Mouse (Mus musculus) kidney, adult 18-20 months (tissue): ENCODE results near the gene Olfr463.
A peak's percentile ranks its signal among the peaks of the same experiment; 100 is the strongest.

ENCODE experiments used
- DNase-seq: peaks from one replicate; pipeline ENCODE4 v3.0.0; 2021

Olfr463 gene

DNA sequence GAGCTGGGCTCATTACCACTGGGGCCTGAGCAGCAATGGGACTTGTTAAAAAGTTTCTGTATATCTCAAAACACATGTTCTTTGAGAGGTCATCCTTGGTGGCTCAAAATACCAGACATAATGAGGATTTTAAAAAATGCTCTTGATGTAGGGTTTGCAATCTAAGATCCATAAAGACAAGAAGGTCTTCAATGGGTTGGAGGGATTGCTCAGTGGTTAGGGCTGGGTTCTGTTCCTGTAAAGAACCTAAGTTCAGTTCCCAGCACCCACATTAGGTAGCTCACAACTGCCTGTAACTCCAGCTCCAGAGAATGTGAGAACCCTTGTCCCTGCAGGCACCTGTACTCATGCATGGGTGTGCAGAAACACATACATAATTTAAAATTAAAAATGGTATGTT, at the start of gene Olfr463:
Gene Olfr463, minus strand, starts transcription at position 101 of the 400 bp plus-strand sequence.
- DNase-seq, result no peak

DNA sequence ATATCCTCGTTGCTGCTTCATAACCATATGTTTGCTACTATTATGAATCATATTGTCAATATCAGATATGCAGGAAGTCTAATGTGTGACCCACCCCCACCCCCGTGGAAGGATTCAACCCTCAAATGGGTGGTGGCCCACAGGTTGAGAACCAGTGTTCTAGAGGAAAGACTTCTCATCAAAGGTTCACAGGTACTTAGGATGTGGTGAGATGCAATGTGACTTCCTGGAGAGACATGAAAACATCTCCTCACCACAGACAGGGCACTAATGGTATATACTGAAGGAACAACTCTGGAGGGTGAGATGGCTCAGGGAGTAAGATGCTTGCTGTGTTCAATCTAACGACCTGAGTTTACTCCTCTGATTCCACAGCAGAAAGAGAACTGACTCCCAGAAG, 38.3 kb upstream of the Olfr463 start:
- no peak for DNase-seq

DNA sequence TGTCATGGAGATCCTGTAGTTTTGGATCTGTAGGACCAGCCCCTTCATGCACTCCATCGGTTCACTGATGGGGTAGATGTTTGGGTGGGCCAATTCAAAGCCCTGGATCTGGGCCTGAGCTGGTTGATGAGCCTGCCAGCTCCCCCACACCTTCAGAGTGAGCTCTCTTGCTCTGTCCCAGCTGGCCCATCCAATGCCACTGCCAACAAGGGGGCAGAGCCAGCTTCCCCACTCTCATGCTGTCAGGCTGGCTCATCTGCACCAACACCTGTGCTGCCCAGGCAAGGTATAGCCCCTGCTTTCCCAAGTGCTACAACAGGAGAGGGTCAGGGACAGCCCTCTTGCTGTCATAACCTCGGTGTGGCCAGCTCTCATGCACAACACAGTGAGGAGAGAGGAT, 36.5 kb upstream of the Olfr463 start:
- no peak for DNase-seq

DNA sequence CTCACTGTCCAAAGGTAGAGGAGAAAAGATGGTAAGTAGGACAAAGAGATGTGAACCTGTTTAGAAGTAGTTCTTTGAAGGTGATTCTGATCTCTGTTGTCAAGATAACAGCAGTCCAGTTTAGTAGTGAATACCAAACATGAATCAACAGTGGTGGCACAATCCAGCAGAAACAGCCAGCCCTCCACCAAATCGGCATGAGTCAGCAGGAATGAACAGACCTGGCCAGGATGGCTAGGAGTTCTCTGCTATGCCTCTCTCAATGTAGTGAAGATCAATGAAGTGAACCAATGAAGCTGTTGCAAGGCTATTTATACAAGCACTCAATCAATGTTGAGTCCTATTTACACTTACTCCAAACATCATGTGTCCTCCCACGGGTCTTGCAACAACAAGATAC, 33.2 kb upstream of the Olfr463 start:
- no peak for DNase-seq

DNA sequence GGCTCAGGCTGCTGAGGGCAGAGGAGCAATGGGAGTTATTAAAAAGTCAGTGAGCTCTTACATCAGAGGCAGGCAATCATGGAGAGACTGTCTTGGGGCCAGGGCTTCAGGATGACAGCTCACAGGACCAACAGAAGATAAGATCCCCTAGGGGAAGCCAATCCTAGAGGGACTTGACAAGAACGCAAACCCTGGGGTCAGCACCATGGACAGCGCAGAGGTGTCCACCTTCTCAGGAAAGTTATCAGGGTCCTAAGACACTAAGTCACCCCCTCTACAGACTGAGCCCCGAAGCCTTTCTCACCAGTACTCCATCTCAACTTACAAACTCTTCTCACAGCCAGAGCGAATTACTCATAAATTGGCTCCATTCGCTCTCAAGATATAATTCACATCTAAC, 23.8 kb upstream of the Olfr463 start, which contains the start of gene Olfr464:
Gene Olfr464, minus strand, starts transcription at position 2 of the 400 bp plus-strand sequence.
- no peak for DNase-seq

DNA sequence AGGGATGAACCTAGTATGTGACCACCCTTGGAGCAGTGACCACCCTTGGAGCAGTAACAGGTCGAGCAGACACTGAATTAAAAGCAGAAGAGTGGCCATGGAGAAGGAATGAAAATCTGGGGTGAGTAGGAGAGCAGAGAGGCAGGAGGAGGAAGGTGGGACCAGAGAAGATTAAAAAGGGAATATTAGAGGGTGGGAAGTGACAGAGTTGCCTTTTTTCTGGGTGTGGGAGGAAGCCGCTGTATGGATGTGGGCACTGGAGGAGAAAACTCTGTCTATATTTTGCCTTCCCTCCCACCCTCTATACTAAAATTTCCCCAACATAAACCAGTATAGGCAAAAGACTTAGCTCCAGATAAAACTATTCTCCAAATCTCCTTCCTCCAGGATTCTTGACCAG, 23.1 kb upstream of the Olfr463 start:
- DNase-seq, result no peak

DNA sequence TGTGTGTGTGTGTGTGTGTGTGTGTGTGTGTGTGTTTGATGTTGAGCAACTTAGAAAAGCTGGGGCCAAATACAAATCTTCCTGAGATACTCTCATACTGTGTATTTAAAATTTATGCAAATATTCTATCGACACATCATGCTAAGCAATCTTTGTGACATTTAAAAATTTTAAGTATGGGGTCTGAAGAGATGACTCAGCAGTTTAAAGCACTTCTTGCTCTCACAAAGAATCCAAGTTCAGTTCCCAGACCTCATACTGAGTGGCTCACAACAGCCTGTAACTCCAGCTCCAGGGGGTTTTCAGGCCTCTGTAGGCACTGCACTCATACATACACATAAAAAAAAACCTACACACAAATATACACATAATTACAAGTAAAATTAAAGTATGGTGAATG, 18.8 kb upstream of the Olfr463 start:
- DNase-seq, result no peak

DNA sequence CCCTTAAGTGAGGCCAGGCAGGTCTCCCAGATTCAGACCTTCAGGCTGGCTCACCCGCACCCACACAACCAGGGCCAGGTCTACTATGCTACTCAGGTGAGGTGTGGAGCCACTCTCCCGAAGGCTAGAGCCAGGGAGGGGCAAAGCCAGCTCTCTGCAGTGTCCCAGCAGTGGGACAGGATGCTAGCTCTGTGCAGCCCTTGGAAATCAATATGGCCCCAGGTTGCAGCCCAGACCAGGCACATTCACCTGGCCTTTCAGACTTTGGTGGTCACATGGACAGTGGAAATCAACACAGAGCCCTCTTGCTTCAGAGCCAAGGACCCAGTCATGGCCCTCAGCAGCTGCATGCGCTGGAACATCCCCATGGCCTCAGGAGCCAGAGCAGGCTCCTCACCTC, 7.1 kb upstream of the Olfr463 start:
- no peak for DNase-seq

DNA sequence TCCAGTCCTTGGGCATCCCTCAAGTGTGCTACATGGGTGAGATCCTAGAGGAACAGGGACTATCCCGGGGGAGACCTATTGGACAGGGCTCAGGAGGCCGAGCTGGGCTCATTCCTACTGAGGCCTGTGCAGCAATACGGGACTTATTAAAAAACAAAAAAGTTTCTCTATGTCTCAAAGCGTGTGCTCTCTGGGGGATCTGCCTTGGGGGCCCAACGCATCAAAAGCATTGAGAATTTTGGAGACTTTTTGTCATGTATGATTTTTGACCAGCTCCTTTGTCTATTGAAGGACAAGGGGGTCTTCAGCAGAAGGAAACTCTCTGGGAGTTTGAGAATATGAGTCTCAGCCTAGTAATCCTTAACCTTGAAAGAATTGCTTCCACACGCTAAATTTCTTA, 5.0 kb downstream of the Olfr463 start, which contains the start of gene Olfr462:
Gene Olfr462, minus strand, starts transcription at position 101 of the 400 bp plus-strand sequence.
- no peak for DNase-seq

DNA sequence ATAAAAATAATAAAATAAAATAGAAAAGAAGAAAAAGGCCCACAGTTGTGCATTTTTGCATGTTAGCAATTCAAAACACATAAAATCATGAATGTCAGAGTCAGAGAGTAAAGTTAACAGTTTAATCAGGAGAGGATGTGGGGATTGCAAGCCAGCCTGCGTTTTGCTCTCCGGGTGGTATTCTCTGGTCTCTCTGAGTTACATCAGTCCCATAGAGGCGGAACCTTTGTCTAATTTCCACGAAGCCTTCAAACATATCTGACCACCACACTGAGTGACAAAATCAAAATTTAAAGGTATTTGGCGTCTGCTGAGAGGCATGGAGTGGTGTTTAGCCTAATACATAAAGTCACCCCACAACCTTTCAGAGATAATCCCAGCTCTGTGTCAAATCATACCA, 12.3 kb downstream of the Olfr463 start:
- DNase-seq, result no peak

DNA sequence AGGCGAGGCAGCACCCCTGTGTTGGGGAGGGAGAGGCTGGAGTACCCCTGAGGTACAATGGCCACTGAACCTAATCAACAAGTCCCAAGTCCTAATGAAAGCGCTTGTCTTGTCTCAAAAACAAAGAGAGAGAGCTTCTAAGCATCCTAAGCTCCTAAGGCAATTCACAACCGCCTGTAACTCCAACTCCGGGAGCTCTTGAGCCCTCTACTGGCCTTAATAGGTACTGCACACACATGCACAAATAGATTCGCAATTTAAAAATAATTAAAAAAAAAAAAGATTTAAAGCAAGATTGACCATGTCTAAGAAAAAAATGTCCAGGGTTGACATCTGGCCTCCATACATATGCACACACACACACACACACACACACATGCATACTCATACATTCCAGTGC, 13.7 kb downstream of the Olfr463 start:
- no peak for DNase-seq

DNA sequence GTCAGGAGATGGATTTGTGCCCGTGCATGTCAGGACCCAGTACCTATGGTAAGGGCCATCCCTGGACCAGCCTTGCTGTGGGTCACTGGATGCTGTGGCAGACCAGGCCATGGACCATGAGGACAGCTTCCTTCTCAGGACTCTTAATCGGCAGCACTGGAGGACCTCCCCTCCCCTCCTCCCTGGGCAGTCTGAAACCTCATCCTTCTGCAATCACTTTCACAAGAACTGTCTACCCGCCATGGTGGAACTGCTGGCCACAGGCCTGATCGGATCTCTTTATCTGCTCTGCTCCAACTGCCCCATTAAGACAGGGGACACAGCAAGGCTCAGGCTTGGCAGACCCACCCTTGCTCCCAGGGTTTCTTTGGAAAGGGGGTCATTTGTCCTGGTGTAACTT, 15.5 kb downstream of the Olfr463 start:
- no peak for DNase-seq

DNA sequence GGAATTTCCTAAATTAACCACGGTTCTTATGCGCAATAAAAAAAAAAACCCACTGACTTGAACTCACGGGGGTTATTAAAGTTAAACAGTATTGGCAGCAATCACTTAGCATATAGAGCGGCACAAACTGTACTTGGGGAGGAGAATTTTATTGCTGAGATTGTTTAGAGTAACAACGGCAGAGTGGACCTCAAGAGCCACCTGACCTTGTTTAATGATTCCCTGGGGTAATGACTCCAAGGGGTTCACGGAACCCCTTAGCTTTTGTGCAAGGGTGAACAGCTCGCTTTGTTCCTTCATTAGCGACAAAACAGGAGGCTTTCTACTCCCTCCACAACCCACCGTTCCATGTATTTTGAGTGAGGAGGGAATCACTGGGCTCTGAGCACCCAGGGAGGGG, 17.4 kb downstream of the Olfr463 start:
- DNase-seq, result no peak

DNA sequence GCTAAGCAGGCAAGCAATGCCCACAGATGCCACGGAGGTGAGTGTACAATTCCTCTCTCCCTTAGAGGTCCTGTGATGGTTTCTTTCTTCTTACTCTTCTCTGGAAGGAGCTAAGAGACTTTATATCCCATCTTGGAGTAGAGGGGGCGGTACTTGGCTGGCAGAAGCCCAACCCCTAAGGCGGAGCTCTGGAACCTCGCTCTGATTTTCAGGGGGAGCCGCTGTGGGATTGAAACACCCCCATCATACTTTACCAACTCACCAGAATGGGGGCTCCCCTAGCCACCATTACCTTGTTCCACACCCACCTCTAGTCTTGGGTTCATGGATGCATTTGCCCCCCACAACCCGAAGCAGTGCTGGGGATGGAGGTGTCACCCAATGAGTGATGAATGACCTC, 21.8 kb downstream of the Olfr463 start, which contains the start of gene Epx:
Gene Epx, minus strand, starts transcription at position 101 of the 400 bp plus-strand sequence.
- DNase-seq, result no peak

DNA sequence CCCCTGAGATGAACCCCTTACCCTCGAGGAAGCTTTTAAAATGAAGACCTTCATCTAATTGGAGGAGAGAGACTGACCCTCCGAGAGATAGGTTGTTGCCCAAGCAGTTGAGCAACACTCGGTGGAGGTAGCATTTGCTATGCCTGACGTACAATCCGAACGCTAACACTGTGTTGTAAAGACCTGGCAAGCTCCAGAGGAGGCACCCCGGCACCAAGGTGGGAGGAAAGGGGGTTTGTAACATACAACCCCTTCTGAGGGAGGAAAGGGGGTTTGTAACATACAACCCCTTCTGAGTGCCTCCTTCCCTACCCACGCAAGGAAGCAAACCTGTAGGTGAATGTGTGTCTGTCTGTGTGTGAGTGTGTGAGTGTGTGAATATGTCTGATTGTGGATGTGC, 25.4 kb downstream of the Olfr463 start:
- no peak for DNase-seq

DNA sequence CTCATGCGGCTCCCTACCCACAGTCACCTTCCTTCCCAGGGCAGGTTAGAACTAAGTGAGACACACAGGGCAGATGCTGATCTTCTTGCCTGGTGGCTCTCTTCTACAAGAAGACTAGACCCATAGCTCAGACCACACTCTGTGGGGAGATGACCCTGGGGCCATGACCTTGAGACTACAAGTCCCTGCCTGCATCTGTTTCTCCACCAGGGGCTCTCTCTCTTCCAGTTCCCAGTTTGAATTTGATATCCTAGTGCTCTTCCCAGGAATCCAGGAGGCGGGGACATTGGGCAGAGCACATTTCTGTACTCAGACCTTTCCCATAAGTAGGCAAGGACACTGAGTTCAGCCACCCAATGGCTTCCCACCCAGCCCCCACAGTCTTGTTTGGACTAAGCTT, 27.1 kb downstream of the Olfr463 start:
- no peak for DNase-seq

DNA sequence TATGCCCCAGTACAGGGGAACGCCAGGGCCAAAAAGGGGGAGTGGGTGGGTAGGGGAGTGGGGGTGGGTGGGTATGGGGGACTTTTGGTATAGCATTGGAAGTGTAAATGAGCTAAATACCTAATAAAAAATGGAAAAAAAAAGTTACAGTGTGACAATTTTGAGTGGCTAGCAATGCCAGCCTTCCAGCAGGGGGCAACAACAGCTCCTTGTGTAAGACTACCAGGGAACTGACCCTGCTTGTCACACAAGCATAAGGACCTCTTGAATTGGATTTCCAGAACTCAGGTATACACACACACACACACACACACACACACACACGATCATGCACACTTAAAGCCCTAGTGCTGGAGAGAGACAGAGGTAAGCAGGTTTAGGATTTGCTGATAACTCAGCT, 30.3 kb downstream of the Olfr463 start:
- peak; percentile 14 for DNase-seq

DNA sequence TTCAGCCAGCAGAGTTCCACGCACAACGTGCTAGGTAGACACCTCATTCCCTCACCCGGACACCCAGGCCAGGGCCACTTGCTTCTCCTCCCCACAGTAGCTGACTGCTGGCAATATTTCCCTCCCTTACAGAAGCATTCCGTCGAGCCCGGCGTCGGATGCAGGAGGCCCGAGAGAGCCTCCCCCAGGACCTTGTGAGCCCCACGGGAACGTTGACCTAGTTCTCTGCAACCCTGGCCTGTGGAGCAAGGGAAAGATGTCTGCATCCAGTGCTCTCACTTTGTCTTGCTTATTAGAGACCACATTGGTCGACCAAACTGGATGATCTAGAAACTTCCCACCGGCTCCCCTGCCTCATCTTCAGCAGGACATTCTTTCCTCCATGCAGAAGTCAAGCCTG, 34.4 kb downstream of the Olfr463 start:
- no peak for DNase-seq

DNA sequence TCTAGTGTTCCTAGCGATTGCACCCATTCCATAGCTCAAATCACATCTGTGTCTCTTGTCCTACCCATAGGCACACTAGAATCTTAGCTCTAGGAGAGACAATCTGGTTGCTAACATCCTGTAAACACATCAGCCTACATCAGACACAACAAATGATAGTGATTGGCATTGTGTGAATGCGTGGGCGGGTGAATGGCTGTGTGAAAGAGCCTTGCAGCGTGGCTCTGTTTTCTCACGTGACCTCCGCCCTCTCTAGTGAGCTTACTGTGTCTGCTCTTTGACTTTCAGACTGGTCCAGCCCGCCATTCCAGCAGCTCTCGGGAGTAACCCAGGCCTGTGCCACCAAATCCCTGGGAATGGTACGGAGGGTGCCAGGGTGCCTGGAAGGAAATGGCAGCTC, 36.8 kb downstream of the Olfr463 start:
- no peak for DNase-seq

DNA sequence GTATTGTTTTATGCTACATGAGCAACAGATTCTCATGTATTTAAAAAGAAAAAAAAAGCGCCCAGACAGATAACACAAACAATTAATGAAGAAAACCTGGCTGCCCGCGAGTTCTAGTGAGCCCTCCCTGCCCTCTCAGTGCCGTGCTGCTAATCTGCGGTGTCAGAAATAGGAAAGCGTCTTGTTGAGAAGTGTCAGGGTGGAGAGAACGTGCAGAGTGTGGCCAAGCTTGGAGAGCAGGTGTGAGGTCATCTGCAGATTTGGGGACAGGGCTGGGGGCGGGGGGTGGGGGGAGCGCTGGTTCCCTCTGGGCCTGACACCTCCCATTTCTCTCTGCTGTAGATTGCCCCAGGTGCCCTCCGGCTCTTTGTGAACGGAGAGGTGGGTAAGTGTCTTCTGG, 37.9 kb downstream of the Olfr463 start:
- no peak for DNase-seq

DNA sequence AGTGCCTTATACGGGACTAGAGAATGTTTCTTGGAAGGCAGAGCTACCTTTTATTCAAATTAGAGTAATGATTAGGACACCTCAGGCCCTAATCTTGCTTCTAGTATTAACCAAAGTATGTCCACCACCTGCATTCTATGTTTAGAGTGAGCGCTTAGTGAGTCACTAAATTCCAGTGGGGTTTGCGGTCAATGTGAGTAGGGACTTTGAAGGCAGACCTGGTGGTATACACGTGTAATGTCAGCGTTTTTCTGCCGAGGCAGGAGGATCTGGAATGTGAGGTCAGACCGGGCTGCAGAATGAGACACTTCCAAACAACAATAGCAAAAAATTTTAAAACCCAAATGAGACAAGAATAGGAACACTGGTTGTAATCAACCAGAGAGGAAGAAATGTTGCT, 42.6 kb downstream of the Olfr463 start:
- no peak for DNase-seq

DNA sequence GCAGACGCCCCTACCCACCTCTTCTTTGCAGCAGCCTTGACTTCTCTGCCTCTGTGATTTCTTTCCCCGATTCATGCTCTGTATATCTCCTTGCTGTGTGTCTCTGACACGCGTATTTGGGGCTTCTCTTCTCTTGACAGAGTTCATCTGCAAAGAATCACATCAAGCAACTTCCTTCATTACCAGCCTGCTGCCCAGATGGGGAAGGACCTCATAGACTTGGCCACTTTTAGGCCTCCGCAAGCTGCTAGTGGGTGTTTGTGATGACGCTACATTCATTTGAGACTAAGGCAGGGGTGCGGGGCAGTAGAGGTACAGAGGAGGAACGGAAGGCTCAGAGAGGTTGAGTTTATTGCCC, 43.6 kb downstream of the Olfr463 start:
- DNase-seq, result no peak

DNA sequence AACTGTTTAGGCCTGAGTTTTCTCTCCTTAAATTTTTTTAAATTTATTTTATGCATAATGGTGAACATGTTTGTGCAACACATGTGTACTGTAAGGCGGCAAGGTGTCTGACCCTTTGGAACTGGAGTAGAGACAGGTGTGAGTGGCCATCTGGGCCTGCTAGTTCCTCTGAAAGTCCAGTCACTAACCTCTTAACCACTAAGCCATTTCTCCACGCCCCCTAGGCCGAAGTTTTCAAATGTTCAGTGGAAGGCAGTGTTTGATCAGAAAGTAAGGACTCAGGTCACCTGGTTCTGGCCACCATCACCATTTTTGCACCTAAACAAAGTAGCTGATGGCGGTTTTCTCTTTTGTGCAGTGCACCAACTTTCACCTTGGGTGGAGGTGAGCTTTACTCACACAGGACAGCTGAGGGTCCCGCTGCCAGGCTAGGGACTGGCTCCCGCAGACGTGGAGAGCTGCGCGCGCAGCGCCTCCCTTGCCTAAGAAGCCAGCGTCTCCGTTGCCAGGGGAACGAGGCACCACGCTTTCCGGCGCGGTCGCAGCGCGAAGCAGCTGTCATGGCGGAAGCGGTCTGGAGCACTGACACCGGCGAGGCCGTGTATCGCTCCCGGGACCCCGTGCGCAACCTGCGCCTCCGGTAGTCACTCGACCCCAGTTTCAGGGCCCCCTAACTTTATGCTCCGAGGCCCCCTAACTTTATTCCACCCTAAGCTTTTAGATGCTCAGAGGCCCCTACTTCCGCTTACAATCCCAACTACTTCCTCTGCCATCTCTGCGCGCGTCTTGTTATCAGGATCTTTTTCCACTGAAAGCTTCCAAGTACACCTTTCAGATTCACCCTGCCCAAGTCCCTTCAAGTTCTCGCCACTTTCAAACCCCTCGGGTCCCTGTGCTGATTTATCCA, 44.2 kb downstream of the Olfr463 start, which contains the start of gene Mks1:
Gene Mks1, plus strand, starts transcription at position 526 of the 907 bp plus-strand sequence.
- peak; percentile 90 for DNase-seq

DNA sequence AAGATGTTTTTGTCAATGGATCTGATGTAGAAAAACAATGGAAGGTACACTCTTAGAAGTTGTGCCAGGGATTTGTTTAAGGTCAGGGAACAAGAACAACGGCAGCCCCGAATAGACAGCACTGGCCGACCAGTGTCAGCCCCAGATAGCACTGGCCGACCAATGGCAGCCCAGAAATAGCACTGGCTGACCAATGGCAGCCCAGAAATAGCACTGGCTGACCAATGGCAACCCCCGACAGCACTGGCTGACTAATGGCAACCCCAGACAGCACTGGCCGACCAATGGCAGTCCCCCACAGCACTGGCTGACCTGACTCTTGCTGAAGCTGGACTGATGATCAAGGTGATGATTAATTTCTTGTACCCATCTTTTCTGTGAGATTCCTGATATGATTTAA, 49.3 kb downstream of the Olfr463 start:
- DNase-seq, result no peak
